Mouse (Mus musculus): ENCODE data around the gene Pstpip1. TPM values are rescaled to one million over a fixed set of nuclear protein-coding genes. Genes with fewer than 3 reads are reported as not detected.

The Pstpip1 gene
- polyA plus RNA-seq, 1 experiment from 2014 or later = 0.70 TPM

Other genes starting within 250 kb of the Pstpip1 start
- gene Scaper, start 151.8 kb upstream of the Pstpip1 start, polyA plus RNA-seq (2015; fragmentation: Nextera tagmentation; extraction: Ambion mirVana) = 36.5 and 39.8 TPM in 2 replicates
- gene 4930563M21Rik, start 79.4 kb upstream of the Pstpip1 start, polyA plus RNA-seq (2015; fragmentation: Nextera tagmentation; extraction: Ambion mirVana) = not detected in 2 replicates
- gene Rcn2, start 48.1 kb upstream of the Pstpip1 start, polyA plus RNA-seq (2015; fragmentation: Nextera tagmentation; extraction: Ambion mirVana) = 268 and 301 TPM in 2 replicates
- 553 and 582 TPM in 2 replicates for gene Tspan3, start 75.5 kb downstream of the Pstpip1 start, polyA plus RNA-seq (2015; fragmentation: Nextera tagmentation; extraction: Ambion mirVana)

Data from forebrain, embryonic 16.5 days (tissue).